Mouse (Mus musculus): ENCODE results near the gene Gm28043.

Gm28043 gene

GRCm38 (mm10) chr17:29680174-29680573 lies 65.5 kb downstream of the Gm28043 start:
- in situ Hi-C loops (cut with MboI, MseI): no loop called here

GRCm38 (mm10) chr17:29680921-29681320 lies 66.2 kb downstream of the Gm28043 start:
- in situ Hi-C loops (cut with MboI, MseI): no loop called here

GRCm38 (mm10) chr17:29681669-29682068 lies 67.0 kb downstream of the Gm28043 start:
- in situ Hi-C loops (cut with MboI, MseI): no loop called here

GRCm38 (mm10) chr17:29682261-29682660 lies 67.6 kb downstream of the Gm28043 start:
- in situ Hi-C loops (cut with MboI, MseI): no loop called here

GRCm38 (mm10) chr17:29683127-29683526 lies 68.5 kb downstream of the Gm28043 start:
- in situ Hi-C loops (cut with MboI, MseI): no loop called here

- in situ Hi-C loops (cut with MboI, MseI): no loop called here
Measured at GRCm38 (mm10) chr17:29684275-29684674, 69.6 kb downstream of the Gm28043 start.

- in situ Hi-C loops (cut with MboI, MseI): no loop called here
Measured at GRCm38 (mm10) chr17:29686771-29687170, 72.1 kb downstream of the Gm28043 start.

- in situ Hi-C loops (cut with MboI, MseI): no loop called here
Measured at GRCm38 (mm10) chr17:29687373-29687772, 72.7 kb downstream of the Gm28043 start.

GRCm38 (mm10) chr17:29688610-29689009 lies 73.9 kb downstream of the Gm28043 start:
- in situ Hi-C loops (cut with MboI, MseI): no loop called here

GRCm38 (mm10) chr17:29690257-29690656 lies 75.6 kb downstream of the Gm28043 start:
- in situ Hi-C loops (cut with MboI, MseI): no loop called here

GRCm38 (mm10) chr17:29692827-29693226 lies 78.2 kb downstream of the Gm28043 start:
- in situ Hi-C loops (cut with MboI, MseI): no loop called here

- in situ Hi-C loops (cut with MboI, MseI): no loop called here
Measured at GRCm38 (mm10) chr17:29693571-29693970, 78.9 kb downstream of the Gm28043 start.

- in situ Hi-C loops (cut with MboI, MseI): no loop called here
Measured at GRCm38 (mm10) chr17:29694516-29694915, 79.8 kb downstream of the Gm28043 start.

GRCm38 (mm10) chr17:29696940-29697339 lies 82.3 kb downstream of the Gm28043 start:
- in situ Hi-C loops (cut with MboI, MseI): no loop called here

GRCm38 (mm10) chr17:29698421-29698820 lies 83.7 kb downstream of the Gm28043 start:
- in situ Hi-C loops (cut with MboI, MseI): no loop called here

- in situ Hi-C loops (cut with MboI, MseI): no loop called here
Measured at GRCm38 (mm10) chr17:29700573-29700972, 85.9 kb downstream of the Gm28043 start.

GRCm38 (mm10) chr17:29702938-29703710 lies 88.4 kb downstream of the Gm28043 start:
- in situ Hi-C loops (cut with MboI, MseI): no loop called here

GRCm38 (mm10) chr17:29704781-29705180 lies 90.1 kb downstream of the Gm28043 start:
- in situ Hi-C loops (cut with MboI, MseI): no loop called here

GRCm38 (mm10) chr17:29705881-29706280 lies 91.2 kb downstream of the Gm28043 start:
- in situ Hi-C loops (cut with MboI, MseI): no loop called here

GRCm38 (mm10) chr17:29706981-29707545 lies 92.4 kb downstream of the Gm28043 start:
- in situ Hi-C loops (cut with MboI, MseI): no loop called here

- in situ Hi-C loops (cut with MboI, MseI): no loop called here
Measured at GRCm38 (mm10) chr17:29708783-29709182, 94.1 kb downstream of the Gm28043 start.

- in situ Hi-C loops (cut with MboI, MseI): no loop called here
Measured at GRCm38 (mm10) chr17:29710562-29711044, 95.9 kb downstream of the Gm28043 start.

- in situ Hi-C loops (cut with MboI, MseI): no loop called here
Measured at GRCm38 (mm10) chr17:29711076-29711744, 96.5 kb downstream of the Gm28043 start.
